Mouse (Mus musculus): ENCODE data around the gene Trpc6. TPM values are rescaled to one million over a fixed set of nuclear protein-coding genes. Genes with fewer than 3 reads are reported as not detected.

Trpc6 gene
- polyA plus RNA-seq, 1 experiment = 14.3 TPM

GRCm38 (mm10) chr9:8655347-8655746 is 111.4 kb downstream of the Trpc6 start:
- H3K36me3 ChIP-seq (replicated peaks; ENCODE audit: low read length) = peaks cover 85% of the 10 kb centered on the region
- H3K9me3 ChIP-seq = peaks cover under 1% of the 10 kb centered on the region; the same call in 1 of the 2 replicates
- H3K27me3 ChIP-seq (replicated peaks) = no peaks in the 10 kb centered on the region
- no peak overlapping the region for H3K4me3 ChIP-seq (replicated peaks)
- H3K4me1 ChIP-seq = no peaks in the 10 kb centered on the region
- TF ChIP-seq GATA1 (IDR thresholded peaks at IDR 0.05; ENCODE audit: borderline replicate concordance, low read length) (no peak), FLI1 (IDR thresholded peaks at IDR 0.05; ENCODE audit: low read length) (no peak)

GRCm38 (mm10) chr9:8672944-8673343 is 129.0 kb downstream of the Trpc6 start:
- H3K27me3 ChIP-seq (replicated peaks) = no peaks in the 10 kb centered on the region
- H3K4me1 ChIP-seq = no peaks in the 10 kb centered on the region
- H3K36me3 ChIP-seq (replicated peaks; ENCODE audit: low read length) = peaks cover 60% of the 10 kb centered on the region
- H3K9me3 ChIP-seq = no peaks in the 10 kb centered on the region
- TF ChIP-seq GATA1 (IDR thresholded peaks at IDR 0.05; ENCODE audit: borderline replicate concordance, low read length) = no peak
- TF ChIP-seq FLI1 (IDR thresholded peaks at IDR 0.05; ENCODE audit: low read length) = no peak
- no peak overlapping the region for H3K4me3 ChIP-seq (replicated peaks)

- Histone ChIP-seq H3K9me3 (no peaks in the 10 kb centered on the region), H3K4me1 (no peaks in the 10 kb centered on the region), H3K4me3 (replicated peaks) (no peak overlapping the region), H3K36me3 (replicated peaks; ENCODE audit: low read length) (peaks cover 94% of the 10 kb centered on the region), H3K27me3 (replicated peaks) (no peaks in the 10 kb centered on the region)
- TF ChIP-seq GATA1 (IDR thresholded peaks at IDR 0.05; ENCODE audit: borderline replicate concordance, low read length) = no peak
- TF ChIP-seq FLI1 (IDR thresholded peaks at IDR 0.05; ENCODE audit: low read length) = no peak
Measured at GRCm38 (mm10) chr9:8676607-8677006, 132.7 kb downstream of the Trpc6 start.

GRCm38 (mm10) chr9:8693177-8693576 is 149.2 kb downstream of the Trpc6 start:
- no peak for TF ChIP-seq GATA1 (IDR thresholded peaks at IDR 0.05; ENCODE audit: borderline replicate concordance, low read length)
- TF ChIP-seq FLI1 (IDR thresholded peaks at IDR 0.05; ENCODE audit: low read length) = no peak

GRCm38 (mm10) chr9:8700669-8701068 is 156.7 kb downstream of the Trpc6 start:
- TF ChIP-seq FLI1 (IDR thresholded peaks at IDR 0.05; ENCODE audit: low read length) (no peak), GATA1 (IDR thresholded peaks at IDR 0.05; ENCODE audit: borderline replicate concordance, low read length) (no peak)
- H3K4me1 ChIP-seq = peaks cover 15% of the 10 kb centered on the region
- H3K4me3 ChIP-seq (replicated peaks) = no peak overlapping the region
- H3K27me3 ChIP-seq (replicated peaks) = peaks cover 2% of the 10 kb centered on the region
- no peaks in the 10 kb centered on the region for H3K9me3 ChIP-seq
- H3K36me3 ChIP-seq (replicated peaks; ENCODE audit: low read length) = no peaks in the 10 kb centered on the region

More at GRCm38 (mm10) chr9:8693177-8693576, 149.2 kb downstream of the Trpc6 start:
- Histone ChIP-seq H3K4me1 (peaks cover 57% of the 10 kb centered on the region), H3K36me3 (replicated peaks; ENCODE audit: low read length) (peaks cover 35% of the 10 kb centered on the region), H3K27me3 (replicated peaks) (peaks cover 2% of the 10 kb centered on the region), H3K4me3 (replicated peaks) (no peak overlapping the region), H3K9me3 (no peaks in the 10 kb centered on the region)

- TF ChIP-seq GATA1 (IDR thresholded peaks at IDR 0.05; ENCODE audit: borderline replicate concordance, low read length) (no peak), FLI1 (IDR thresholded peaks at IDR 0.05; ENCODE audit: low read length) (no peak)
- Histone ChIP-seq H3K9me3 (no peaks in the 10 kb centered on the region), H3K4me3 (replicated peaks) (no peak overlapping the region), H3K4me1 (peaks cover 15% of the 10 kb centered on the region), H3K36me3 (replicated peaks; ENCODE audit: low read length) (no peaks in the 10 kb centered on the region), H3K27me3 (replicated peaks) (no peaks in the 10 kb centered on the region)
Measured at GRCm38 (mm10) chr9:8703516-8703915, 159.6 kb downstream of the Trpc6 start.

- Histone ChIP-seq H3K4me1 (peaks cover 15% of the 10 kb centered on the region), H3K9me3 (no peaks in the 10 kb centered on the region), H3K27me3 (replicated peaks) (no peaks in the 10 kb centered on the region), H3K4me3 (replicated peaks) (no peak overlapping the region), H3K36me3 (replicated peaks; ENCODE audit: low read length) (no peaks in the 10 kb centered on the region)
- no peak for TF ChIP-seq GATA1 (IDR thresholded peaks at IDR 0.05; ENCODE audit: borderline replicate concordance, low read length)
- TF ChIP-seq FLI1 (IDR thresholded peaks at IDR 0.05; ENCODE audit: low read length) = no peak
Measured at GRCm38 (mm10) chr9:8703956-8704355, 160.0 kb downstream of the Trpc6 start.

- Histone ChIP-seq H3K27me3 (replicated peaks) (no peaks in the 10 kb centered on the region), H3K4me1 (no peaks in the 10 kb centered on the region), H3K9me3 (no peaks in the 10 kb centered on the region), H3K4me3 (replicated peaks) (no peak overlapping the region), H3K36me3 (replicated peaks; ENCODE audit: low read length) (no peaks in the 10 kb centered on the region)
- TF ChIP-seq FLI1 (IDR thresholded peaks at IDR 0.05; ENCODE audit: low read length) (no peak), GATA1 (IDR thresholded peaks at IDR 0.05; ENCODE audit: borderline replicate concordance, low read length) (no peak)
Measured at GRCm38 (mm10) chr9:8710052-8710739, 166.3 kb downstream of the Trpc6 start.

GRCm38 (mm10) chr9:8719017-8719416 is 175.1 kb downstream of the Trpc6 start:
- no peaks in the 10 kb centered on the region for H3K36me3 ChIP-seq (replicated peaks; ENCODE audit: low read length)
- H3K4me3 ChIP-seq (replicated peaks) = no peak overlapping the region
- TF ChIP-seq FLI1 (IDR thresholded peaks at IDR 0.05; ENCODE audit: low read length) (no peak), GATA1 (IDR thresholded peaks at IDR 0.05; ENCODE audit: borderline replicate concordance, low read length) (no peak)
- no peaks in the 10 kb centered on the region for H3K9me3 ChIP-seq
- H3K4me1 ChIP-seq = no peaks in the 10 kb centered on the region
- H3K27me3 ChIP-seq (replicated peaks) = no peaks in the 10 kb centered on the region

- TF ChIP-seq GATA1 (IDR thresholded peaks at IDR 0.05; ENCODE audit: borderline replicate concordance, low read length) (no peak), FLI1 (IDR thresholded peaks at IDR 0.05; ENCODE audit: low read length) (no peak)
Measured at GRCm38 (mm10) chr9:8729056-8729455, 185.1 kb downstream of the Trpc6 start.

More at GRCm38 (mm10) chr9:8729056-8729455, 185.1 kb downstream of the Trpc6 start:
- Histone ChIP-seq H3K36me3 (replicated peaks; ENCODE audit: low read length) (no peaks in the 10 kb centered on the region), H3K27me3 (replicated peaks) (no peaks in the 10 kb centered on the region), H3K4me1 (no peaks in the 10 kb centered on the region), H3K4me3 (replicated peaks) (no peak overlapping the region), H3K9me3 (no peaks in the 10 kb centered on the region)
